In the genomic region with DNA sequence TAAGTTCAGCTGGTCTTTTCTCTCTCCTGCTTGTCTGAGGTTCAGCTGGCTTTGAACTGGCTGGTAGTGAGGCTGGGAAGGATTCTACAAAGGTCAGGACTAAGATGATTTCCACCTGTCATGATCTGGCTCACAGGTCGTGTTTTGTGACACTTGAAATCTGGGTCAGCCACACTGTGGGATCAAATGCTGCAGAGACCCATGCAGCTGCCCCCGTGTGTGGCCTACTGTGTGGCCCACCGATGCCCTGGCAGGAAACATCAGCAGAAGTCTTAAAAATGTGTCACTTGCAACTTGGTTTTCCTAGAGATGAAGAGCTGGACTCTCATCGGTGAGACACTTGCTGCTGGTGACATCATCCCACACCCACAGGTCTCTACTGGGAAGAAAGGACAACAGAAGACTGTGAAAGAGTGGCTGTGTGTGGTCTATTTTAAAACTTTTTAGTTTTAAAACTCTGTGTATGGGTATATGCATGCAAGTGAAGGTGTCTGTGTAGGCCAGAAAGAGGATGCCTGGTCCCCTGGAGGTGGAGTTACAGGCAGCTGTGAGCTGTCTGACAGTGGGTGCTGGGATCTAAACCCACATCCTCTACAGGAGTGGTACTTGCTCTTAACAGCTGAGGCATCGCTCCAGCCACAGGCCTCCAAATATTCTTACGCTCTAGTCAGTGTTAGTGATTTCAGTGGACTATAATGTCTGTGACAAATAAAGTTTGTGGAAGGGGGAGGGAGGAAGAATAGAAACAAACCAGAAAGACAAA, we compare ENCODE assay signal across 22 mouse cellular contexts.
DNase-seq lines count a peak whose midpoint lies in the region; ATAC-seq and TF ChIP-seq lines count a peak whose summit lies in the region.
"Had no signal": no experiment of that assay in that cellular context is flagged by ENCODE, and none has a peak within 500 bp of the region (broad histone marks: within the 10 kb centered on the region; RNA-seq: fewer than 3 reads in every experiment).

No protein-coding gene starts in this region.

- H3K27me3 ChIP-seq in forebrain, embryonic 10.5 days (ENCODE audit: poor library complexity, severe bottlenecking), result peaks cover 17% of the 10 kb centered on the region; the same call in 1 of the 2 replicates
- H3K27me3 ChIP-seq in forebrain, postnatal 0 days (ENCODE audit: insufficient read depth, low read length), result no peaks in the 10 kb centered on the region
- H3K27me3 ChIP-seq in neural tube, embryonic 11.5 days (ENCODE audit: control insufficient read depth, insufficient read depth, low read length), result no peaks in the 10 kb centered on the region
- no peaks in the 10 kb centered on the region for H3K27me3 ChIP-seq in neural tube, embryonic 15.5 days (replicated peaks)
- no peaks in the 10 kb centered on the region for H3K27me3 ChIP-seq in forebrain, embryonic 14.5 days (replicated peaks; ENCODE audit: control insufficient read depth, insufficient read depth, low read length)
- H3K27me3 ChIP-seq: embryonic facial prominence, embryonic 12.5 days; heart, embryonic 13.5 days; hindbrain, embryonic 12.5 days had no signal

- no peak overlapping the region for H3K9ac ChIP-seq in forebrain, postnatal 0 days
- H3K9ac ChIP-seq in neural tube, embryonic 11.5 days (ENCODE audit: low read length), result no peak overlapping the region
- no peak overlapping the region for H3K9ac ChIP-seq in neural tube, embryonic 15.5 days (replicated peaks)
- no peak overlapping the region for H3K9ac ChIP-seq in forebrain, embryonic 14.5 days (ENCODE audit: low read length)
- H3K9ac ChIP-seq: embryonic facial prominence, embryonic 12.5 days; heart, embryonic 13.5 days; hindbrain, embryonic 12.5 days had no signal

- H3K4me3 ChIP-seq in forebrain, embryonic 10.5 days, result no peak overlapping the region
- H3K4me3 ChIP-seq in forebrain, postnatal 0 days (ENCODE audit: low read depth, low read length), result no peak overlapping the region
- no peak overlapping the region for H3K4me3 ChIP-seq in neural tube, embryonic 11.5 days (ENCODE audit: low read depth, low read length)
- H3K4me3 ChIP-seq in neural tube, embryonic 15.5 days (replicated peaks), result no peak overlapping the region
- H3K4me3 ChIP-seq in forebrain, embryonic 14.5 days (ENCODE audit: low read depth, low read length), result no peak overlapping the region
- H3K4me3 ChIP-seq: embryonic facial prominence, embryonic 12.5 days; gastrocnemius, adult 2 months; heart, embryonic 13.5 days; hindbrain, embryonic 12.5 days had no signal

- WGBS in forebrain, embryonic 10.5 days, result 70% methylated on average over 6 of the region's 6 CpGs
- 51% methylated on average over 6 of the region's 6 CpGs for WGBS in forebrain, postnatal 0 days
- WGBS in neural tube, embryonic 11.5 days, result 87% methylated on average over 6 of the region's 6 CpGs
- 84% methylated on average over 6 of the region's 6 CpGs for WGBS in neural tube, embryonic 15.5 days
- WGBS in forebrain, embryonic 14.5 days, result 47% methylated on average over 6 of the region's 6 CpGs

- peak overlapping the region; percentile 71 for H3K27ac ChIP-seq in forebrain, embryonic 10.5 days
- H3K27ac ChIP-seq in forebrain, postnatal 0 days (ENCODE audit: low read depth, low read length), result no peak overlapping the region
- H3K27ac ChIP-seq in neural tube, embryonic 11.5 days (ENCODE audit: low read depth, low read length), result no peak overlapping the region
- no peak overlapping the region for H3K27ac ChIP-seq in neural tube, embryonic 15.5 days (replicated peaks)
- no peak overlapping the region for H3K27ac ChIP-seq in forebrain, embryonic 14.5 days (ENCODE audit: low read depth, low read length)
- H3K27ac ChIP-seq: embryonic facial prominence, embryonic 12.5 days; gastrocnemius, adult 2 months; heart, embryonic 13.5 days; hindbrain, embryonic 12.5 days had no signal

- no peaks in the 10 kb centered on the region for H3K9me3 ChIP-seq in forebrain, embryonic 10.5 days
- H3K9me3 ChIP-seq in forebrain, postnatal 0 days (ENCODE audit: low read length), result no peaks in the 10 kb centered on the region
- H3K9me3 ChIP-seq in neural tube, embryonic 11.5 days (ENCODE audit: control insufficient read depth, low read length), result no peaks in the 10 kb centered on the region
- no peaks in the 10 kb centered on the region for H3K9me3 ChIP-seq in neural tube, embryonic 15.5 days (replicated peaks)
- no peaks in the 10 kb centered on the region for H3K9me3 ChIP-seq in forebrain, embryonic 14.5 days (replicated peaks; ENCODE audit: control insufficient read depth, low read length)
- H3K9me3 ChIP-seq: embryonic facial prominence, embryonic 12.5 days; heart, embryonic 13.5 days; hindbrain, embryonic 12.5 days had no signal

- peaks cover 26% of the 10 kb centered on the region for H3K4me1 ChIP-seq in forebrain, embryonic 10.5 days
- no peaks in the 10 kb centered on the region for H3K4me1 ChIP-seq in forebrain, postnatal 0 days (ENCODE audit: insufficient read depth)
- H3K4me1 ChIP-seq in neural tube, embryonic 11.5 days (ENCODE audit: control insufficient read depth, insufficient read depth, low read length), result no peaks in the 10 kb centered on the region
- H3K4me1 ChIP-seq in neural tube, embryonic 15.5 days, result no peaks in the 10 kb centered on the region
- H3K4me1 ChIP-seq in forebrain, embryonic 14.5 days (ENCODE audit: control insufficient read depth, insufficient read depth, low read length), result 0 out of 2 replicates have a peak, but pooled peaks cover 2% of the 10 kb centered on the region
- H3K4me1 ChIP-seq: embryonic facial prominence, embryonic 12.5 days; heart, embryonic 13.5 days; hindbrain, embryonic 12.5 days had no signal

- no peak overlapping the region for H3K4me2 ChIP-seq in forebrain, postnatal 0 days (ENCODE audit: low read depth)
- no peak overlapping the region for H3K4me2 ChIP-seq in neural tube, embryonic 11.5 days (ENCODE audit: low read depth)
- no peak overlapping the region for H3K4me2 ChIP-seq in neural tube, embryonic 15.5 days
- no peak overlapping the region for H3K4me2 ChIP-seq in forebrain, embryonic 14.5 days (ENCODE audit: low read length)
- H3K4me2 ChIP-seq: embryonic facial prominence, embryonic 12.5 days; heart, embryonic 13.5 days; hindbrain, embryonic 12.5 days had no signal

- H3K36me3 ChIP-seq in forebrain, embryonic 10.5 days (replicated peaks), result no peaks in the 10 kb centered on the region
- no peaks in the 10 kb centered on the region for H3K36me3 ChIP-seq in forebrain, postnatal 0 days (ENCODE audit: insufficient read depth)
- no peaks in the 10 kb centered on the region for H3K36me3 ChIP-seq in neural tube, embryonic 11.5 days (ENCODE audit: control insufficient read depth, insufficient read depth, low read length)
- H3K36me3 ChIP-seq in neural tube, embryonic 15.5 days, result no peaks in the 10 kb centered on the region
- H3K36me3 ChIP-seq in forebrain, embryonic 14.5 days (ENCODE audit: control insufficient read depth, insufficient read depth, low read length), result no peaks in the 10 kb centered on the region
- H3K36me3 ChIP-seq: embryonic facial prominence, embryonic 12.5 days; heart, embryonic 13.5 days; hindbrain, embryonic 12.5 days had no signal

- ATAC-seq in forebrain, postnatal 0 days, result no peak
- ATAC-seq in neural tube, embryonic 11.5 days (ENCODE audit: insufficient read depth, low FRiP score, low TSS enrichment), result no peak
- ATAC-seq in neural tube, embryonic 15.5 days (ENCODE audit: low FRiP score), result no peak
- ATAC-seq in forebrain, embryonic 14.5 days, result peak; percentile 47; the same call in 1 of the 2 replicates
- ATAC-seq: hindbrain, embryonic 16.5 days; inflammation-experienced regulatory T-cells, adult 6 months; intestine, postnatal 0 days had no signal

- no peak for DNase-seq in forebrain, embryonic 10.5 days (ENCODE audit: extremely low spot score, low spot score)
- DNase-seq in forebrain, postnatal 0 days, result no peak
- DNase-seq in neural tube, embryonic 11.5 days (ENCODE audit: low spot score), result peak; percentile 2
- no peak for DNase-seq in forebrain, embryonic 14.5 days (ENCODE audit: low spot score)
- DNase-seq in retina, postnatal 1 day, result peak; percentile 64
- no peak for DNase-seq in adrenal gland, postnatal 10 days
- no peak for DNase-seq in c-Kit-positive CD71-positive TER-119-positive erythroid progenitor cells, embryonic 14.5 days (ENCODE audit: low spot score)
- DNase-seq: adrenal gland, postnatal 36 days; B cell, adult 2 months; cerebellum, adult 11-12 months; cerebellum, adult 9-10 months; cerebellum, postnatal 25 days; gastrocnemius, adult 2 months; gastrocnemius, postnatal 25 days; heart, postnatal 4 days had no signal

- no peak for TF ChIP-seq CTCF in forebrain, postnatal 0 days (IDR thresholded peaks at IDR 0.05; ENCODE audit: low read depth)

Comparison
In these comparisons a context has a peak if more than half of its experiments do, and no peak if none do; other contexts are left out.
1. DNase-seq: peak in neural tube, embryonic 11.5 days (single experiment) and retina, postnatal 1 day (single experiment); none in forebrain, embryonic 10.5 days (single experiment), forebrain, postnatal 0 days (single experiment), forebrain, embryonic 14.5 days (single experiment), adrenal gland, postnatal 10 days (single experiment) and c-Kit-positive CD71-positive TER-119-positive erythroid progenitor cells, embryonic 14.5 days (single experiment).